Mouse (Mus musculus) embryonic fibroblast, embryonic 13.5 days (primary cell): Measurements from ENCODE around the gene Nutm2. TPM values are rescaled to one million over a fixed set of nuclear protein-coding genes. Genes with fewer than 3 reads are reported as not detected.
"Not testable (repeated sequence)": the region's sequence is repeated elsewhere in the genome, so short reads cannot be mapped to it uniquely, and the experiment has no call there.

Experiments used
- H3K27ac ChIP-seq: 2 replicates; pipeline ENCODE4 v1.5.1; 2012; ENCODE audit warnings: low read length, control low read depth, inconsistent platforms; ENCODE audit not compliant: insufficient read depth
- H3K4me1 ChIP-seq: 2 replicates; pipeline ENCODE4 v1.6.1; 2011; ENCODE audit warnings: low read length; ENCODE audit not compliant: control insufficient read depth, insufficient read depth
- H3K4me3 ChIP-seq: 2 replicates; pipeline ENCODE4 v1.5.1; 2011; ENCODE audit warnings: mild to moderate bottlenecking, control low read depth, low read length; ENCODE audit not compliant: insufficient read depth
- CTCF ChIP-seq: IDR thresholded peaks from 2 replicates; pipeline ENCODE4 v1.5.1; 2011; ENCODE audit warnings: mild to moderate bottlenecking, control low read depth, low read length, moderate library complexity, borderline replicate concordance; ENCODE audit not compliant: insufficient read depth
- POLR2A ChIP-seq: IDR thresholded peaks from 2 replicates; pipeline ENCODE4 v1.6.1; 2011; ENCODE audit warnings: low read depth, mild to moderate bottlenecking, control low read depth, low read length, moderate library complexity
- polyA plus RNA-seq: library from polyadenylated mRNA; stranded (reverse); fragments of >200 nt; gene quantifications from 2 replicates; pipeline ENCODE4 v1.2.4, GENCODE M21; 2011; ENCODE audit warnings: low read depth; ENCODE audit not compliant: missing spikeins, insufficient read length

Gene Nutm2
- not detected in 2 replicates for polyA plus RNA-seq

DNA sequence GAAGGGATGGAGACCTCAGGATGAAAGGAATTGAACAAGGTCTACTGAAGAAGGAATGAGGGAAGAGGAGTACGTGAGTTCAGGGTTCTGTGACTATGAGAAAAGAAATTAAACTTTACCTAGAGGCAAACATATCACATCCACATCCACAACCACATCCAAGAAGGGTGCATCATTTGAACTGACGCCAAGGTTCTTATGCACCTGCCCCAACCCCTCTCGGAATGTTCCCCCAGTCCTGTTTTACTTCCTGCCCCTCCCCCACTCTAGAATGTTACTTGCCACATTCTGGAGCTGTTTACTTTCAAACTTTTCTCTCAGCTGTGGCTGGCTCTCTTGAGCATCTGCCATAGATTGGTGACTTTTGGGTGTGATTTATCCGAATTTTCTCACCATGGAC is at the start of gene Nutm2:
TSS of gene Nutm2 (plus strand) at position 301 of the 400 bp plus-strand sequence.
- no peaks in the 10 kb centered on the region for H3K4me1 ChIP-seq
- H3K4me3 ChIP-seq: no peak within 1 kb of the TSS
- no peak for TF ChIP-seq POLR2A
- TF ChIP-seq CTCF: no peak
- no peak within 1 kb of the TSS for H3K27ac ChIP-seq

DNA sequence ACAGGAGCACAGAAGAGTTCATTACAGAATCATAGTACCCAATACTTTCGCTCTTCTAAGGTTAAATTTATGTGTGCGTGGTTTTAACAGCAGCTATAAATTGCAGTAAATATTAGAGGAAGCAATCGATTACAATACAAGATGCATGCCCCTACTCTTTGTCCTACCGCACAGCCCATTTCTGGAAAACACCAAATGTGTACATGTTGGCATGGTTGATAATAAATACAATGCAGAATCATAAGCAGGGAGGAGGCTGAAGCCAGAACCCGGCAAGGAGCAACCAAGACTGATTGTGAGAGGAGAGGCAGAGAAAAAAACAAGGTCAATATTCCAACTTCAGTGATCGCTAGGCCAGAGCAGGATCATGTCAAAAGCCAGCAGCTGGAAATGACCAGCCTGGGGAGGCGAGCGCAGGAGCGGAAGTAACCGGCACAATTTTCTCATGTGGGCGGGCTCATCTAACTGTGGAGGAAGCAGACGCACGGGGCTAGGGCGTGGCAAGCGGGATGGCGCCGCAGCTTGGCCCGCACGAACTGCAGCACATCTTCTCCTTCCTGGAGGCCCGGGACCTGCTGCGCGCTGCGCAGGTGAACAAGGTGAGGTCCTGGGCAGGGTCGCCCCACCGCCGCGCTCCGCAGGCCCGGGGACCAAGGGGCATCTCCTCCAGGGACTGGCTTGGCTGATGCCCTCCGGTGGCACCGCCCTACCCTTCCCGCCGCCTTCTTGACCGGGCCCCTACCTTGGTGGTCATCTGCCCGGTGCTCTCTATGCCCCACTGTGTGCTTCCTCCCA is 49.5 kb upstream of the Nutm2 start, which contains the start of gene Fbxw17:
TSS of gene Fbxw17 (plus strand) at position 476 of the 795 bp plus-strand sequence.
- TF ChIP-seq CTCF (no peak), POLR2A (peak; percentile 90)
- Histone ChIP-seq H3K4me3 (peak within 1 kb of the TSS; percentile 86), H3K27ac (no peak within 1 kb of the TSS), H3K4me1 (no peaks in the 10 kb centered on the region)

- Histone ChIP-seq H3K4me1 (no peaks in the 10 kb centered on the region), H3K4me3 (peak overlapping the region; percentile 86), H3K27ac (no peak overlapping the region)
- TF ChIP-seq CTCF (no peak), POLR2A (no peak)
Observed at GRCm38 (mm10) chr13:50418421-50418820, 48.7 kb upstream of the Nutm2 start.

DNA sequence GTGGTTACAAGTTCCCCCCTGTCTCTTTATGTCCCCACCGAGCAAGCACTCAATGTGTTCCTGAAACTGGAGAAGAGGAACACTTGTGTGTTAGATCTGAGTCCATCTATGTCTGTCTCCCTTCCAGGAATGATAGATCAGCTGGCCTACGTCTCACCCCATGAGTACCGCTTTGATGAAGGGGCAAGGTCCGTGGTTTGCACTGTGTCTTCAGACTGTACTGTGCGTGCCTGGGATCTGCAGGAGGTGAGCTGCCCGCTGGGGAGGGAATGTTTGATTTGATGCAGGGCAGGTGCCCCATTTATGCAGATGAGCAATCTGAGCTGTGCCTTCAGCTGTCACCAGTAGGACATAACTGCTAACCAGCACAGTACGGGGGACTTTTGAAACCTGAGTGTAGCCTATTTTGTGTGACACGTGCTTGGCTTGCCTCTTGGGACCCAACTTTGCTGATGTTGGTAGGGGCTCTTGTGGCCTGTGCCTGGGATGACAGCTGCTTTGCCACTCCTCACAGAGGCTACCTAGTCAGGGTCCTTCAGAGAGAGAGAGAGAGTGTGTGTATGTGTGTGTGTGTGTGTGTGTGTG is 43.4 kb upstream of the Nutm2 start:
- Histone ChIP-seq H3K4me1 (no peaks in the 10 kb centered on the region), H3K27ac (no peak overlapping the region), H3K4me3 (no peak overlapping the region)
- TF ChIP-seq POLR2A (no peak), CTCF (no peak)

DNA sequence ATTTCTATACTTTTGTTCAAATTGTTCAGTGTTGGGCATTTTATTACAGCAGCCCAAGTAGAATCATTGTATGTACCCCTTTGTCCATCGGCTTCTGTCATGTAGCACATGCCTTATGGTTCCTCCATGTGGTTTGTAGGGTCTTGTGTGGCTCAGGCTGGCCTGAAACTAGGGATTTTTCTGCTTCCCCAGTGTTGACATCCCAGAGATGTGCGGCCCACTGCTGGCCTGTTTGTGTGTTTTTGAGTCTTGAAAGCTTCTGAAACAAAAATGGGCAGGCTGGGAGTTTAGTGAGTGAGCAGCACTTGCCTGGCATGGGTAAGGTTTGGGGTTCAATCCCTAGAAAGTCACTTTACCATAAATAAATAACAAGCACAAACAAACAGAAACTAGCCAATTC is 42.6 kb upstream of the Nutm2 start:
- no peak for TF ChIP-seq CTCF
- TF ChIP-seq POLR2A: no peak
- Histone ChIP-seq H3K27ac (no peak overlapping the region), H3K4me3 (no peak overlapping the region), H3K4me1 (no peaks in the 10 kb centered on the region)

- no peak overlapping the region for H3K27ac ChIP-seq
- no peaks in the 10 kb centered on the region for H3K4me1 ChIP-seq
- TF ChIP-seq POLR2A (no peak), CTCF (no peak)
- H3K4me3 ChIP-seq: no peak overlapping the region
Observed at GRCm38 (mm10) chr13:50426686-50427085, 40.4 kb upstream of the Nutm2 start.

DNA sequence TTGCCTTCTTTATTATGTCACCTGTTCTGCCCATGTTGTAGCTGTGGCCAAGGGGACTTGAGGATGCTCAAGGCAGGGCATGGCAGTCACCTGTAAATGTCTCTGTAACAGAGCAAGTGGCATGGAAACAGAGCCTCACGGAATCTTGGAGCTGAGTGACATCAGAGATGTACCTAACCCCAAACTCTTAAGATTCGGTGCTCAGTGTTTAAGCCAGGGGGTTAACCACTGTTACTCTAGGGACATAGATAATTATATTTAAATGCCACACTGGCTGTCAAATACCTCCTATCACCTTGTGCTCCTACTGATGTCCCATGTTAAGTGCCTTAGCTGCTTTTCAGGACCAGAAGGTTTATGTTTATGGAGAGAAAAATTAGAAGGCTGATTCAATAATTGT is 23.3 kb upstream of the Nutm2 start, which contains the start of gene Gm47429:
TSS of gene Gm47429 (minus strand) at position 101 of the 400 bp plus-strand sequence.
- H3K4me1 ChIP-seq: no peaks in the 10 kb centered on the region
- TF ChIP-seq CTCF (no peak), POLR2A (no peak)
- no peak within 1 kb of the TSS for H3K4me3 ChIP-seq
- no peak within 1 kb of the TSS for H3K27ac ChIP-seq

DNA sequence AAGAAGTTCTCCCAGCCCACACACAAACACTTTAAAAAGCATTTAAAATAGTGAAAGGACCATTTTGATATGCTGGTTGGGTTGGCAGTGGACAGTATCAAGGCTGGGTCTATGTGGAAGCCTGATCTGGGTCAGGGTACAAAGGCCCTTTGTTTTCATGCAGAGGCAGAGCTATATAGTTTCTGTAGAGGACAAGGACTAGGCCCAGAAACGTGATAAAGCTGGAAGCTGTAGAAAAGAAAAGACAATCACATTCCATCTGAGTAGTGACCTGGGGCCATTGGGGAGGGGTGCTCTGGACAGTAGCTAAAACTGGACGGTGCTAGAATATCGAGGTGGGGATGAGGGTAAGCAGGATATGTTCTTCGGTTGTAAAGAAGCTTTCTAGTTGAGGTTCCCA is 21.8 kb upstream of the Nutm2 start:
- TF ChIP-seq CTCF (no peak), POLR2A (no peak)
- Histone ChIP-seq H3K4me3 (no peak overlapping the region), H3K27ac (no peak overlapping the region), H3K4me1 (no peaks in the 10 kb centered on the region)

DNA sequence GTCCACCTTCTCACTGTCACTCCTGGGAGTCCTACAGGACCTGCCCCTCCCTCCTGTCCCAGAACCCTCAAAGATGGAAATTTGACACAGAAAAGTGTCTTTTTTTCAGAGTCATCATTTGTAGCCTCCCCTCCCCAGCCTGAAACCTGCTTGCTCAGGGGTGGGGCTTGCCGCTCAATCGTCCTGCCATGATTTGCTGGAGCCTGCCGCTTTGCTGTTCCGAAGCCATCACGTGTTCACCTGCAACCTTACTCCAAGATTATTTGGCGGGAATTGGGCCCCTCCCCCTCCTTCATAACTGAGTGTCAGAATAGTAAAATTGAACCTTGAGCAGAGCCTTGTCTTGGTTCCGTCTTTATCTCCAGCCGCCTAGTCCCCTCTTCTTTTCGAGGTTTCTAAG is 14.8 kb upstream of the Nutm2 start:
- not testable (repeated sequence) for H3K27ac ChIP-seq, H3K4me3 ChIP-seq, H3K4me1 ChIP-seq

DNA sequence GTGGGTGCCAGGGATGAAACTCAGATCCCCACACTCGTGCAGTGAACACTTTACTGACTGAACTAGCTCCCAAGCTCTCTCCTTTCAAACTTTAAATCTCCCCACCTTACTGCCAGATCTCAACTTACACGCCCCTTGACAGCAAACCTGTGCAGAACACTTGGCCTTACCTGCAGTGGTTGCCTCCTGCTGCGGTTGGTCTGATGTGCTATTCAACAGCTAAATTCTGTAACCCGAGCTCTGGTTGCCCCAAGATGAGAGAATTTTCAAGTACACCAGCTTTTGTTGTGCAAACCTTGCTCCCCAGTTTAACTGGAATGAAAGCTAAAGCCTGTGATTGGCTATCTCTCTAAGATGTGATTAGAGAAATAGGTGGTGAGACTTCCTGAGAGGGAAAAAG is 13.7 kb upstream of the Nutm2 start:
- Histone ChIP-seq H3K4me1 (no peaks in the 10 kb centered on the region), H3K4me3 (no peak overlapping the region), H3K27ac (no peak overlapping the region)
- TF ChIP-seq POLR2A: no peak
- no peak for TF ChIP-seq CTCF

- not testable (repeated sequence) for H3K4me1 ChIP-seq, H3K27ac ChIP-seq, H3K4me3 ChIP-seq
Observed at GRCm38 (mm10) chr13:50460433-50460832, 6.7 kb upstream of the Nutm2 start.
